Mouse (Mus musculus) intestine, embryonic 16.5 days (tissue): ENCODE results near the gene Slc25a3. TPM values are rescaled to one million over a fixed set of nuclear protein-coding genes. Genes with fewer than 3 reads are reported as not detected.

Source experiments
- ATAC-seq: fragments of 200-750 bp; cut with Nextera tagmentation; 2 replicates; pipeline ENCODE4 v1.8.0; 2017; ENCODE audit warnings: moderate TSS enrichment, moderate library complexity
- H3K27ac ChIP-seq: fragments of 300-500 bp; sonication (generic); 2 replicates; pipeline ENCODE4 v1.5.1; 2014; ENCODE audit warnings: mild to moderate bottlenecking, low read length
- H3K27me3 ChIP-seq: fragments of 300-500 bp; sonication (generic); replicated peaks from 2 replicates; pipeline ENCODE4 v1.6.1; 2014; ENCODE audit warnings: low read length, control low read depth, mixed read lengths; ENCODE audit not compliant: control insufficient read depth, insufficient read depth
- H3K36me3 ChIP-seq: fragments of 300-500 bp; sonication (generic); 2 replicates; pipeline ENCODE4 v1.6.1; 2014; ENCODE audit warnings: low read length, control low read depth; ENCODE audit not compliant: control insufficient read depth, insufficient read depth
- H3K4me1 ChIP-seq: fragments of 300-500 bp; sonication (generic); 2 replicates; pipeline ENCODE4 v1.6.1; 2014; ENCODE audit warnings: low read length, control low read depth, mixed read lengths; ENCODE audit not compliant: control insufficient read depth, insufficient read depth
- H3K4me2 ChIP-seq: fragments of 300-500 bp; sonication (generic); 2 replicates; pipeline ENCODE4 v1.6.1; 2014; ENCODE audit warnings: low read depth, low read length, control low read depth
- H3K4me3 ChIP-seq: fragments of 300-500 bp; sonication (generic); 2 replicates; pipeline ENCODE4 v1.5.1; 2014; ENCODE audit warnings: mild to moderate bottlenecking, low read length
- H3K9ac ChIP-seq: fragments of 300-500 bp; sonication (generic); 2 replicates; pipeline ENCODE4 v1.6.1; 2014; ENCODE audit warnings: low read depth, low read length
- H3K9me3 ChIP-seq: fragments of 300-500 bp; sonication (generic); 2 replicates; pipeline ENCODE4 v1.6.1; 2016; ENCODE audit warnings: low read length, control low read depth; ENCODE audit not compliant: control insufficient read depth
- WGBS: fragments of 180-500 bp; shearing (Covaris S2); extraction: QIAGEN DNeasy Blood & Tissue Kit; methylation state at CpG from one replicate; pipeline ENCODE4 v1.1.7; 2014; 5-methylcytosine and 5-hydroxymethylcytosine counted together
- polyA plus RNA-seq: library from polyadenylated mRNA; unstranded; fragments of >200 nt; fragmentation: Nextera tagmentation; extraction: Ambion mirVana; gene quantifications from 2 replicates; pipeline ENCODE4 v1.2.1, GENCODE M21; 2015

The Slc25a3 gene
- polyA plus RNA-seq, 1 experiment from 2014 or later = 743 TPM

- no peak overlapping the region for H3K4me2 ChIP-seq
- peaks cover 7% of the 10 kb centered on the region; the same call in 1 of the 2 replicates for H3K36me3 ChIP-seq
- no peak overlapping the region for H3K27ac ChIP-seq
- WGBS = 95% methylated on average over 7 of the region's 7 CpGs
- ATAC-seq = no peak
- H3K9me3 ChIP-seq = no peaks in the 10 kb centered on the region
- H3K4me3 ChIP-seq = no peak overlapping the region
- no peak overlapping the region for H3K9ac ChIP-seq
- no peaks in the 10 kb centered on the region for H3K4me1 ChIP-seq
- no peaks in the 10 kb centered on the region for H3K27me3 ChIP-seq
Measured at GRCm38 (mm10) chr10:91145413-91145812, 21.6 kb upstream of the Slc25a3 start.

- Histone ChIP-seq H3K27ac (no peak overlapping the region), H3K4me3 (no peak overlapping the region), H3K4me1 (no peaks in the 10 kb centered on the region), H3K27me3 (no peaks in the 10 kb centered on the region), H3K4me2 (no peak overlapping the region), H3K9ac (no peak overlapping the region), H3K9me3 (no peaks in the 10 kb centered on the region), H3K36me3 (peaks cover 3% of the 10 kb centered on the region; the same call in 1 of the 2 replicates)
- ATAC-seq = no peak
- 66% methylated on average over 18 of the region's 18 CpGs for WGBS
Measured at GRCm38 (mm10) chr10:91143313-91144230, 19.7 kb upstream of the Slc25a3 start.

GRCm38 (mm10) chr10:91142654-91143191 lies 18.9 kb upstream of the Slc25a3 start:
- Histone ChIP-seq H3K4me3 (no peak overlapping the region), H3K27me3 (no peaks in the 10 kb centered on the region), H3K9ac (no peak overlapping the region), H3K4me2 (no peak overlapping the region), H3K4me1 (no peaks in the 10 kb centered on the region), H3K27ac (no peak overlapping the region), H3K36me3 (peaks cover 3% of the 10 kb centered on the region; the same call in 1 of the 2 replicates), H3K9me3 (no peaks in the 10 kb centered on the region)
- ATAC-seq = no peak
- WGBS = 68% methylated on average over 10 of the region's 10 CpGs

- no peak for ATAC-seq
- 29% methylated on average over 2 of the region's 2 CpGs for WGBS
Measured at GRCm38 (mm10) chr10:91141564-91141963, 17.7 kb upstream of the Slc25a3 start.

GRCm38 (mm10) chr10:91139148-91139766 lies 15.4 kb upstream of the Slc25a3 start:
- peak; percentile 54 for ATAC-seq
- peak overlapping the region; percentile 47 for H3K27ac ChIP-seq
- no peaks in the 10 kb centered on the region for H3K9me3 ChIP-seq
- no peak overlapping the region for H3K4me2 ChIP-seq
- no peak overlapping the region for H3K4me3 ChIP-seq
- no peaks in the 10 kb centered on the region for H3K4me1 ChIP-seq
- H3K27me3 ChIP-seq = no peaks in the 10 kb centered on the region
- 81% methylated on average over 14 of the region's 14 CpGs for WGBS
- H3K9ac ChIP-seq = no peak overlapping the region
- no peaks in the 10 kb centered on the region for H3K36me3 ChIP-seq

More at GRCm38 (mm10) chr10:91141564-91141963, 17.7 kb upstream of the Slc25a3 start:
- Histone ChIP-seq H3K4me1 (no peaks in the 10 kb centered on the region), H3K9me3 (no peaks in the 10 kb centered on the region), H3K9ac (no peak overlapping the region), H3K36me3 (no peaks in the 10 kb centered on the region), H3K4me2 (no peak overlapping the region), H3K27ac (no peak overlapping the region), H3K27me3 (no peaks in the 10 kb centered on the region), H3K4me3 (no peak overlapping the region)

- no peak overlapping the region for H3K4me3 ChIP-seq
- H3K9me3 ChIP-seq = no peaks in the 10 kb centered on the region
- WGBS = 77% methylated on average over 3 of the region's 3 CpGs
- no peaks in the 10 kb centered on the region for H3K27me3 ChIP-seq
- peak; percentile 55 for ATAC-seq
- H3K4me2 ChIP-seq = no peak overlapping the region
- no peak overlapping the region for H3K9ac ChIP-seq
- no peaks in the 10 kb centered on the region for H3K4me1 ChIP-seq
- H3K36me3 ChIP-seq = no peaks in the 10 kb centered on the region
- no peak overlapping the region; the same call in 1 of the 2 replicates for H3K27ac ChIP-seq
Measured at GRCm38 (mm10) chr10:91138317-91138716, 14.5 kb upstream of the Slc25a3 start.

GRCm38 (mm10) chr10:91137400-91137799 lies 13.5 kb upstream of the Slc25a3 start:
- Histone ChIP-seq H3K36me3 (no peaks in the 10 kb centered on the region), H3K9me3 (no peaks in the 10 kb centered on the region), H3K4me3 (no peak overlapping the region), H3K4me2 (no peak overlapping the region), H3K27ac (no peak overlapping the region), H3K27me3 (no peaks in the 10 kb centered on the region), H3K9ac (no peak overlapping the region), H3K4me1 (no peaks in the 10 kb centered on the region)
- WGBS = 80% methylated on average over 9 of the region's 9 CpGs
- ATAC-seq = no peak

GRCm38 (mm10) chr10:91135302-91135972 lies 11.6 kb upstream of the Slc25a3 start:
- Histone ChIP-seq H3K27ac (no peak overlapping the region), H3K4me2 (no peak overlapping the region), H3K9ac (no peak overlapping the region), H3K4me3 (no peak overlapping the region), H3K36me3 (no peaks in the 10 kb centered on the region), H3K4me1 (no peaks in the 10 kb centered on the region), H3K27me3 (no peaks in the 10 kb centered on the region), H3K9me3 (no peaks in the 10 kb centered on the region)
- WGBS = 85% methylated on average over 7 of the region's 7 CpGs
- no peak for ATAC-seq

GRCm38 (mm10) chr10:91131565-91131964 lies 7.7 kb upstream of the Slc25a3 start:
- H3K9ac ChIP-seq = no peak overlapping the region
- 97% methylated on average over 1 of the region's 1 CpGs for WGBS

More at GRCm38 (mm10) chr10:91131565-91131964, 7.7 kb upstream of the Slc25a3 start:
- H3K9me3 ChIP-seq = no peaks in the 10 kb centered on the region
- H3K4me1 ChIP-seq = no peaks in the 10 kb centered on the region
- no peaks in the 10 kb centered on the region for H3K36me3 ChIP-seq
- H3K4me2 ChIP-seq = no peak overlapping the region
- H3K4me3 ChIP-seq = no peak overlapping the region
- H3K27me3 ChIP-seq = no peaks in the 10 kb centered on the region
- peak; percentile 67 for ATAC-seq
- no peak overlapping the region for H3K27ac ChIP-seq
